Mouse (Mus musculus): ENCODE data around the gene Fxr2. TPM values are rescaled to one million over a fixed set of nuclear protein-coding genes. Genes with fewer than 3 reads are reported as not detected.
A peak's percentile ranks its signal among the peaks of the same experiment; 100 is the strongest.
"Not testable (repeated sequence)": the region's sequence is repeated elsewhere in the genome, so short reads cannot be mapped to it uniquely, and the experiment has no call there.

The Fxr2 gene
- polyA plus RNA-seq, 1 experiment from 2014 or later, result 23.4 TPM

DNA sequence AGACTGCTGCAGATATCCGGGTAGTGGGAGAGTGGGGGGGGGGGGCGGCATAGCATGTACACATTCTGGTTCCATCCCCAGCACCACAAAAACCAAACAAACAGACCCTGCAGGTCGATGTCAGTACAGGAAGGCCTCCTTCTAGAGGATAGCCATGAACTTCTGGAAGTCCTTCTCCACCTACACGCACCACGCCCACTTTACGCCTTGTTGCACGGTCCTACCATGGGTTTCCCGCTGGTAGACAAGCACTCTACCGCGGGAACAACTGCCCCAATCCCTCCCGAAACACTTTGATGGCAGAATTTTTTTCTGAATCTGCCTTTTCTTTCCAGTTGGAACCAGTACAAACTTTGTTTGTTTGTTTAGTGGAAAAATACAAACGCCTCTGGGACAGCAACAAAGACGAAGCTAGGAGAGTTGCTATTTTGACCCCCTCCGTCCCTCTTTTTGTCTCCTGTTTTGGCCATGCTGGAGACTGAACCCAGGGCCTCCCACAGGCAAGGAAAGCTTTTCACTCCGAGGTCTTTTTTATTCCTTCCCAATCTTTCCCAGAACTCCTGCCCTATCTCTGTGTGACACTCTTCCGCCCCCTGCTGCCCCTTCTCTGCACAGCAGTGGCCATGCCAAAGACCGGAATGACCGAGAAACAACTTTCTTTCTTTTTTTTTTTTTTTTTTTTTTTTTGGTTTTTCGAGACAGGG, 19.1 kb upstream of the Fxr2 start:
- H3K9ac ChIP-seq, result peak overlapping the region; percentile 68
- H3K27me3 ChIP-seq (replicated peaks), result peaks cover 30% of the 10 kb centered on the region
- H3K4me2 ChIP-seq, result peak overlapping the region; percentile 85
- peak; percentile 53; the same call in 1 of the 2 replicates for ATAC-seq
- WGBS (ENCODE audit: insufficient replicate concordance), result 7% methylated on average over 19 of the region's 19 CpGs
- no peaks in the 10 kb centered on the region for H3K9me3 ChIP-seq (replicated peaks)
- peaks cover 64% of the 10 kb centered on the region for H3K4me1 ChIP-seq
- H3K4me3 ChIP-seq, result peak overlapping the region; percentile 57
- peak overlapping the region; percentile 54; the same call in 1 of the 2 replicates for H3K27ac ChIP-seq
- H3K36me3 ChIP-seq, result no peaks in the 10 kb centered on the region

GRCm38 (mm10) chr11:69614257-69614588, 18.6 kb upstream of the Fxr2 start:
- WGBS (ENCODE audit: insufficient replicate concordance), result 38% methylated on average over 11 of the region's 11 CpGs
- Histone ChIP-seq H3K4me1 (peaks cover 59% of the 10 kb centered on the region), H3K4me2 (peak overlapping the region; percentile 85), H3K9ac (peak overlapping the region; percentile 1), H3K4me3 (peak overlapping the region; percentile 57), H3K27me3 (replicated peaks) (peaks cover 30% of the 10 kb centered on the region)
- H3K36me3 ChIP-seq; H3K27ac ChIP-seq; H3K9me3 ChIP-seq (replicated peaks); ATAC-seq: not testable (repeated sequence)

DNA sequence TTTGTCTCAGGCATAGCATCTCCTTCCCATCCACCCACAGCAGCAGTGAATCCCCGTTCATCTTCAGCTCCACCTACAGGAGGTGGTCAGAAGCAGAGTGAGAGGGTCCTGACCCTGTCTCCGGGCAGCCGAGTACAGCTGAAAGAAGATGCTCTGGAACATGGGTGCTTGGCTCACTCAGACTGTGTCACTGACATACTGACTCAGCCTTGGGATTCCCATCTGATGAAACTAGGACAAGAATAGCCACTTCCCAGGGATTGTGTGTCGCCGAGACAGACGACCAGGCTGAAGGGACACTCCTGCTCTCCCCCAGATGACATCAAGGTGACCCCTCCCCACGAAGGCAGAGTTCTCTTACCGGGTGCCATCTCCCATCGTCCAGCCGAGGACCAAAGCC, 16.0 kb upstream of the Fxr2 start:
- peak overlapping the region; percentile 6; the same call in 1 of the 2 replicates for H3K4me3 ChIP-seq
- no peaks in the 10 kb centered on the region for H3K36me3 ChIP-seq
- 0 out of 2 replicates have a peak overlapping the region, but pooled peaks have one; percentile 22 for H3K9ac ChIP-seq
- peak overlapping the region; percentile 43 for H3K4me2 ChIP-seq
- WGBS (ENCODE audit: insufficient replicate concordance), result 43% methylated on average over 10 of the region's 10 CpGs
- peaks cover 30% of the 10 kb centered on the region for H3K27me3 ChIP-seq (replicated peaks)
- no peak overlapping the region for H3K27ac ChIP-seq
- no peaks in the 10 kb centered on the region for H3K9me3 ChIP-seq (replicated peaks)
- no peak for ATAC-seq
- H3K4me1 ChIP-seq, result peaks cover 62% of the 10 kb centered on the region

GRCm38 (mm10) chr11:69617805-69618204, 15.0 kb upstream of the Fxr2 start, which contains the start of gene Shbg:
Shbg (minus strand) TSS chr11:69617905.
- Histone ChIP-seq H3K4me2 (peak within 1 kb of the TSS; percentile 43), H3K36me3 (no peaks in the 10 kb centered on the region), H3K4me1 (peaks cover 65% of the 10 kb centered on the region), H3K9ac (0 out of 2 replicates have a peak within 1 kb of the TSS, but pooled peaks have one; percentile 22), H3K4me3 (peak within 1 kb of the TSS; percentile 6; the same call in 1 of the 2 replicates), H3K27ac (peak within 1 kb of the TSS; percentile 58), H3K9me3 (replicated peaks) (no peaks in the 10 kb centered on the region), H3K27me3 (replicated peaks) (peaks cover 30% of the 10 kb centered on the region)
- peak; percentile 33 for ATAC-seq
- 36% methylated on average over 5 of the region's 5 CpGs for WGBS (ENCODE audit: insufficient replicate concordance)

- H3K27ac ChIP-seq, result peak overlapping the region; percentile 81
- H3K36me3 ChIP-seq, result no peaks in the 10 kb centered on the region
- 49% methylated on average over 7 of the region's 7 CpGs for WGBS (ENCODE audit: insufficient replicate concordance)
- peaks cover 54% of the 10 kb centered on the region for H3K4me1 ChIP-seq
- H3K9me3 ChIP-seq (replicated peaks), result no peaks in the 10 kb centered on the region
- H3K4me3 ChIP-seq, result no peak overlapping the region
- peak overlapping the region; percentile 77 for H3K4me2 ChIP-seq
- H3K27me3 ChIP-seq (replicated peaks), result peaks cover 20% of the 10 kb centered on the region
- peak overlapping the region; percentile 70; the same call in 1 of the 2 replicates for H3K9ac ChIP-seq
- ATAC-seq, result peak; percentile 65
Measured at GRCm38 (mm10) chr11:69620394-69621081, 12.3 kb upstream of the Fxr2 start.

DNA sequence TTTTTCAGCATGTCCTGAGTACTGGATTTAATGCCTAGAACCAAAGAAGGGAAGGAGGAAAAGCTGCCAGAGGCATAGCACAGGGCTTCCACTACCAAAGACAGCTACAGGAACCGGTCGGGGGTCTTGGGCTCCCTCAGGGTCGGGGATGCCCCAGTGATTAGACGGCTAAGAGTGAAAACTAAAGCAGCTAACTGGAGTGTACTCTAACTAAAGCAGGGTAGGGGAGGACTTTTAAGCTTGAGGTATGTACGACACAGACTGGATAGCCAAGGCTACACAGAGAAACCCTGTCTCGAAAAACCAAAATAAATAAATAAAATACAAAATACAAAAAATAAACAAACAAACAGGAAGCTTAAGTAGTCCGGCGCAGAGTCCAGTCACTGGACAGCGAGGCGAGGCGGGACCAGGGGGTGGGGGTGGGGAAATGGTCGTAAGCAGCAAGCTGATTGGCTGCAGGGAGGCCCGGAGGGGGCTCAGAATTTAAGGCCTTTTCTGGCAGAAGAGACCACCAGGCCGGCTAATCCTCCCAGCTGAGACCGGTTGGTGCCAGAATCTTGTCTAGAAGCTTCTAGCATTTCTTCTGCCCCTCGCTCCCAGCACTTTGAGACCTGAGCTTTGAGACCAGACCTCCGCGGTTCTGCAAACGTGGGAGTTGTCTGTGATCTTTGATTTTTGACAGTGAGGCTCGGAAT, 11.1 kb upstream of the Fxr2 start, which contains the start of gene Sat2:
TSS of gene Sat2 (plus strand) at position 454 of the 698 bp plus-strand sequence.
- no peaks in the 10 kb centered on the region for H3K9me3 ChIP-seq (replicated peaks)
- peak within 1 kb of the TSS; percentile 81 for H3K27ac ChIP-seq
- H3K9ac ChIP-seq, result peak within 1 kb of the TSS; percentile 70
- H3K4me3 ChIP-seq, result peak within 1 kb of the TSS; percentile 62
- H3K36me3 ChIP-seq, result no peaks in the 10 kb centered on the region
- 4% methylated on average over 20 of the region's 20 CpGs for WGBS (ENCODE audit: insufficient replicate concordance)
- peaks cover 10% of the 10 kb centered on the region for H3K27me3 ChIP-seq (replicated peaks)
- peaks cover 51% of the 10 kb centered on the region for H3K4me1 ChIP-seq
- H3K4me2 ChIP-seq, result peak within 1 kb of the TSS; percentile 77
- ATAC-seq, result peak; percentile 59; the same call in 1 of the 2 replicates

- Histone ChIP-seq H3K27ac (peak overlapping the region; percentile 51), H3K36me3 (no peaks in the 10 kb centered on the region), H3K4me1 (peaks cover 48% of the 10 kb centered on the region), H3K27me3 (replicated peaks) (peaks cover 4% of the 10 kb centered on the region; the same call in 1 of the 2 replicates), H3K9me3 (replicated peaks) (no peaks in the 10 kb centered on the region), H3K9ac (peak overlapping the region; percentile 70), H3K4me2 (peak overlapping the region; percentile 77), H3K4me3 (peak overlapping the region; percentile 62)
- ATAC-seq, result no peak
- 45% methylated on average over 6 of the region's 6 CpGs for whole genome bisulfite sequencing (ENCODE audit: insufficient replicate concordance)
Measured at GRCm38 (mm10) chr11:69622406-69622805, 10.4 kb upstream of the Fxr2 start.

GRCm38 (mm10) chr11:69623006-69623405, 9.8 kb upstream of the Fxr2 start:
- 65% methylated on average over 4 of the region's 4 CpGs for WGBS (ENCODE audit: insufficient replicate concordance)
- H3K9me3 ChIP-seq (replicated peaks), result no peaks in the 10 kb centered on the region
- 0 out of 2 replicates have a peak overlapping the region, but pooled peaks have one; percentile 62 for H3K4me3 ChIP-seq
- H3K36me3 ChIP-seq, result no peaks in the 10 kb centered on the region
- H3K27me3 ChIP-seq (replicated peaks), result peaks cover under 1% of the 10 kb centered on the region; the same call in 1 of the 2 replicates
- ATAC-seq, result no peak
- peak overlapping the region; percentile 77 for H3K4me2 ChIP-seq
- no peak overlapping the region for H3K9ac ChIP-seq
- peaks cover 42% of the 10 kb centered on the region for H3K4me1 ChIP-seq
- no peak overlapping the region for H3K27ac ChIP-seq

GRCm38 (mm10) chr11:69624339-69624738, 8.5 kb upstream of the Fxr2 start:
- H3K36me3 ChIP-seq, result not testable (repeated sequence)
- H3K4me1 ChIP-seq, result peaks cover 41% of the 10 kb centered on the region

DNA sequence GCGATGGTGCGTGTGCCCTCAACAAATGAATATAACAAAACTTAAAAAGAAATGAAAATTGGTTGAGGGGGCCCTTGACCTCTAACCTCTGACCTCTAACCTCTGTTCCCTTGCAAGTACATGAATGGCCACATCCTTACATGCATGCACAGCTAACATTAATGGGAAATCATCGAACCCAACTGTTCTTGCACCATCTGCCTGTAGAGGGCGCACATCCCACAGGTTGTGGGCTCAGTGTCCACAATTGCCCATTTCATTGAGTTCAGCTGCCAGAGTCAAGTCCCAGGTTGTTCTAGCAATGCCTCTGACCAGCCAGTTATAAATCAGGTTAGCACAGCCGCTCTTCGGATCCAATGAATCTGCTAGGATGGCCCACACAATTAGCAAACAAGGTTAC, 4.5 kb upstream of the Fxr2 start:
- Histone ChIP-seq H3K27ac (no peak overlapping the region), H3K4me2 (no peak overlapping the region), H3K27me3 (replicated peaks) (no peaks in the 10 kb centered on the region), H3K9ac (no peak overlapping the region), H3K9me3 (replicated peaks) (no peaks in the 10 kb centered on the region), H3K4me1 (peaks cover 16% of the 10 kb centered on the region), H3K4me3 (no peak overlapping the region), H3K36me3 (no peaks in the 10 kb centered on the region)
- WGBS (ENCODE audit: insufficient replicate concordance), result 31% methylated on average over 6 of the region's 6 CpGs
- no peak for ATAC-seq

More at GRCm38 (mm10) chr11:69624339-69624738, 8.5 kb upstream of the Fxr2 start:
- H3K9ac ChIP-seq; H3K4me2 ChIP-seq; H3K27ac ChIP-seq; ATAC-seq; H3K4me3 ChIP-seq; H3K9me3 ChIP-seq (replicated peaks); H3K27me3 ChIP-seq (replicated peaks): not testable (repeated sequence)
- 73% methylated on average over 2 of the region's 2 CpGs for WGBS (ENCODE audit: insufficient replicate concordance)

DNA sequence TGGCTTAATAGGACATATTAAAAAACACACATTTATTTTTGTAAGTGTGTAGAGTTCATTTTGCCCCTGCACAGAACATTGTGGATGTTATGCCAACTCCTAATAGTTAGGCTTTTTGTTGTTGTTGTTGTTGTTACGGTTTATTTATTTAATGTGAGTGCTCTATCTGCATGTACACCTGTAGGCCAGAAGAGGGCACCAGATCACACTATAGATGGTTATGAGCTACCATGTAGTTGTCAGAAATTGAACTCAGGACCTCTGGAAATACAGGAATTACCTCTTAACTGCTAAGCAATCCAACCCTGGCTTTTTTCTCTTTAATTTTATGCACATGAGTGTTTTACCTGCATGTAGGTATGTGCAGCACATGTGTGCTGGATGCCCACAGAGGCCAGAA, 3.0 kb upstream of the Fxr2 start:
- WGBS (ENCODE audit: insufficient replicate concordance), result 63% methylated on average over 1 of the region's 1 CpGs
- ATAC-seq, result no peak
- Histone ChIP-seq H3K27me3 (replicated peaks) (no peaks in the 10 kb centered on the region), H3K4me1 (peaks cover 26% of the 10 kb centered on the region), H3K36me3 (no peaks in the 10 kb centered on the region), H3K27ac (no peak overlapping the region), H3K4me2 (no peak overlapping the region), H3K9me3 (replicated peaks) (no peaks in the 10 kb centered on the region), H3K4me3 (no peak overlapping the region), H3K9ac (no peak overlapping the region)

Measured in liver, embryonic 12.5 days (tissue).